Mouse (Mus musculus) MN1 (cell line): ENCODE results near the gene Gm45623.

Source experiments
- DNase-seq: peaks from one replicate; pipeline ENCODE4 v3.0.0-alpha.2; 2016; ENCODE audit warnings: low spot score

The Gm45623 gene

DNA sequence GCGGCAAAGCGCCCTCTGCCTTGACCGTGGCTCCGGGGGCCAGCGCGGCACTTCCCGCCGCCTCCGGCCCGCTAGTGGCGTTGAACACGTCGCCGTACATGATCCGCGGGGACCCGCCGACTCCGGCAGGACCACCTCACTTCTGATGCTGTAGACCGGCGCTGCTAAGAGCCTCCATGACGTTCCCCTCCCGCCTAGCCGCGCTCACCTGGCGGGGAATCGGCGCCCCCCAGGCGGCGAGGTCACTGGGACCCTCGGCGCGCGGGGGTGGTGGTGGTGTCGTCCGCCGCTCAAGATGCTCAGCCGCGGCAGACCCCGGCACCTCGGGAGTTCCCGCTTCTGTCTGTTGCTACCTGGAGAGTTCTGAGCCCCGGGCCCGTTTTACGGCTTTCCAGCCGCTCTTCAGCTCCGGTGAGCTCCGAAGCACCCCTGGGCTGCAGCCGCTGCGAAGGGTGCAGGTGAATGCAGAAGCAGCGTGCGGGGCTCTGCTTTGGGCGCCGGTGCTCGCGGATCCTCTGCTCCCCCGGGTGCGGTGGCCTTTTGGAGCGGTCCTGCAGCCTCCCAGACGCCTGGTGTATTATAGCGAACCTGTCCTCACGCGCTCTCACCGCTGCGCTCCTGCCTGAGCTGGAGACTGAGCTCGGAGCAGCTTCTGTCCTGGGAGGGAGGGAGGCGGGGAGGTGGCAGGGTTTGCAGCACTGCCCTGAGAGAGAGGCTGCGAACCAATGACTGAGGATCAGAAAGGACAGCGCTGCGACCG, at the start of gene Gm45623:
TSS of gene Gm45623 (minus strand) at position 636 of the 760 bp plus-strand sequence.
- no peak for DNase-seq

- no peak for DNase-seq
These were observed 43.8 kb upstream of the Gm45623 start for GRCm38 (mm10) chr13:56797459-56797858.

DNA sequence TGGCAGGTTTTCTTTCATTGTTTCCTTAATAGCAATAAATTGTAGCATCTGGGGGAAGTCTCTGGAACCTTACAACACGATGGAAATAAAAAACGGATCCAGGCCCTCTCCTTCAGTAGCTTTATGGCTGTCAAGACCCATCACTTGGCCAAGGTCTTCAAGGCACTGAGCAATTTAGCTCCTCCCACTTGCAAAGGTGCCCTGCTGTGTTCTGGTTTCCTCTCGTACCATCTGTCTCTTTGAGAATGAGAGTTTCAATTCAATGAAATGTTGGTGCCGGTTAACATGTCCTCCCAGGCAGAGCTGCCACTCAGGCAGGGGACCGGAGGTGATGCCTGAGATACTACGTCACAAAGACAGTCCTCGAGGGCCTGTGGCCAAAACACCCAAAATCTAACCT, 41.9 kb upstream of the Gm45623 start:
- DNase-seq = no peak

- DNase-seq = no peak
These were observed 40.8 kb upstream of the Gm45623 start for GRCm38 (mm10) chr13:56794441-56794840.

DNA sequence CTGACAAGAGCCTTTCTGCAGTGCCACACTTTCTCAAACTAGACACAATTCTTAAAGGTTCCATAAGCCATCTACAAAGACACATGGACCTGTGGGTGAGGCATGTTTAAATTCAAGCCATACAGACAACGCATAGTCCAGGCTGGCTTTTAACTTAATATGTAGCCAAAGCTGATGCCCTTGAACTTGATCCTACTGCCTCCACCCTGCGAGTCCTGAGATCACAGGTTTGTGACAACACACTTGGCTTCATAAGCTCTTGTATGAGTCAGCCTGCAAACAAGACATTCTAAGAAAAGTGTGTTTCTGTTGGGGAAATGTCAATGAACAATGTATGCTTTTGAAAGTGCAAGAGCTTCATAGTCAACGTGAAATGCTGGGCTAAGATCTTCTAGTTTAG, 39.2 kb upstream of the Gm45623 start:
- DNase-seq = no peak

DNA sequence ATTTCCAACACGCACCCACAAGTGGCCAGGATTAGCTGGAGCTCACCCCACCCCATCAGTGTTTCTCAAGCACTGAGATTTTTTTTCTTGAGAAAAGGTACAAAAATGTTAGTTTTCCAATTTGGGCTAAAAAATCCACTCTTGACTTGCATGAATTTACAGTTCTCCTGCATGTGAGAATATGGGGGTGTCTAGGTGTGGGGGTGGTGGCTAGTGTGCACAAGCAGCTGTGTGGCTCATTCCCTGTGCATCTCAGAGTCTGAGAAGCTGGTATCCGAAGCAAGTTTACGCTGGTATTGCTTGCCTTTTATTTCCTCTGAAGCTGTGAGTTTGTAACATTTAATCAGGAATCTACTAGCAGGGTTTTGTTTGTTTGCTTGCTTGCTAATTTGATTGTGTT, 37.1 kb upstream of the Gm45623 start:
- DNase-seq = no peak

DNA sequence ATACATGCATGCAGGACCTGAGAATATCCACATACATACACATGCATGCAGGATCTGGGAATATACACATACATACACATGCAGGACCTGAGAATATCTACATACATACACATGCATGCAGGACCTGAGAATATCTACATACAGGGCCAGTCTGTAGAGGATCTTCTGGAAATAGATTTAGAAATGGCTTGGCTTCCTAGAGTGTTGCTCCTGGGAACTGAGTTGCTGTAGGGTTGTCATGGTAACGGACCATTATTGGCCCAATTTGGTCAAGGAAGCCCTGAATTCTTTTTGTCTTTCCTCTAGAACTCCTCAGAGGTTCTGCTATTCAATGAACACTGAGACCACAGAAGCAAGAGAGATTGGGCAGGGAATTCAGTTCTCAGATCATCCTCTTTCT, 29.0 kb upstream of the Gm45623 start:
- DNase-seq = no peak

- no peak for DNase-seq
These were observed 28.1 kb upstream of the Gm45623 start for GRCm38 (mm10) chr13:56781697-56782096.

DNA sequence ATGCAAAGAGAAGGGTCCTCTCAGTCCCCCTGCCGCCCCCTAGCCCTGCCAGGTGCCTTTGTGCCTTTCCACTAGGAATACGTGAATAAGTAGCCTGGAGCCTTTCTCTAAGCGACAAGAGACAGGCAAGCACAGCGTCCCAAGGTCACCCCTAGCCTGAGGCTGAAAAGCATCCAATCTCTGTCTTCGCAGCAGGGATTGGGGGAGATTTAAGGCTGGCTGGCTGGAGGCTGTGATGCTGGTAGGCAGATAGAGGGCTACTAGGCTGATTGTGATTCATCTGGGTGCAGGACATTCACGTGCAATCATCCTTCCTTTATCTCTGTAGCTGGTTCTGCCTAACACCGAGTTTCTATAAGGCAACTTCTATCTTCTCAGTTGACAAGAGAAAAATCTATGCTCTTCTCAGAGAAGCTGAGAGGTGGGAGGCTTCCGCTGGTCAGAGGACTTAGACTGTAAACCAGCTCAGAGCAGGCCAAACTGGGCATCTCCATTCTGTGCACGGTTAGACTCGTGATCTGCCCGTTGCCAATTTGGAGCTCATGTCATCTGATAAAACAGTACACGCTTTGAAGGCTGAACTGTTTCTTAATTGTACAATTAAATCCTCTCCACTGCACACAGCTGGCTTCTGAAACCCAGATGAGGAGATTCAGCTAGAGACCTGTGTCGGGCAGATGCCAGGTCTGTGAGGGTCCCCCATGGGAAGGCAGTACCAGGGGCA, 27.3 kb upstream of the Gm45623 start:
- DNase-seq = peak; percentile 55

DNA sequence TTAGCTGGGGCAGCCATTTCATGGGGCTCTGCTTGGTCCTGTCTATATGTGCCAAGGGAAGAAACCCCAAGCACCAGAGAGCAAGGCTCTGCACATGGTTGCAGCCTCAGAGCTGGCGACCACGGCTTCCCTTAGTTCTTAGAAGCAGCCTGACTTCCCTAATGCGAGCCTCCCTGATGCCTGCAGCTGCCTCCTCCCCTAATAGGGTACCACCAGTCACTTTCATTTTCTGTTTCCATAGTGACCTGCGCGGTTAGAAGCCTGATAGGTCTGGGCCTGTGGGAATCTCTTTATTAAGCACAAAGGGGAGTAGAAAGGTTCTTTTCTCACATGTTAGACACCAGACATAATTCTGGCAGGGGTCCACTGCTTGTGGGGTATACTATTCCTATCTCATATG, 20.7 kb upstream of the Gm45623 start:
- peak; percentile 53 for DNase-seq

GRCm38 (mm10) chr13:56773262-56773870, 19.7 kb upstream of the Gm45623 start:
- DNase-seq = no peak

DNA sequence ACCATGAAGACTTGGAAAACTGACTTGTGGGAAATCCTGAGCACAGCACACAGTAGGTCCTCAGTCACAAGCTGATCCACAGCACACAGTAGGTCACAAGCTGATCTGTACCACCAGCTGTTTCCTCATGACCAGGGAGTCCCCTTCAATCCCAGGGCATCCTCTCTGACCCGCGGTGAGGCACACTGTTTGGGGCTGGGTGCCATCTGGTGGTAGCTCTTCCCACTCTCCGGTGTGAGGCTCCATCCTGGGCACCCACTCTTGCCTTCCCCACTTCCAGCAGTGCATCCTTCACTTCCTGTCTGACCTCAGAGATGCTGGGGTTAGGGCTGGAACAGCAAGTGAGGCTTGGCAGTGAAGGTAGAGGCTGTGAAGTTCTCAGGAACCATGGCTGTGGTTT, 19.0 kb upstream of the Gm45623 start:
- no peak for DNase-seq

- DNase-seq = no peak
These were observed 17.2 kb upstream of the Gm45623 start for GRCm38 (mm10) chr13:56770786-56771185.

GRCm38 (mm10) chr13:56770136-56770578, 16.5 kb upstream of the Gm45623 start:
- DNase-seq = no peak

GRCm38 (mm10) chr13:56769431-56769830, 15.8 kb upstream of the Gm45623 start:
- DNase-seq = no peak

GRCm38 (mm10) chr13:56766211-56766610, 12.6 kb upstream of the Gm45623 start:
- DNase-seq = peak; percentile 23

DNA sequence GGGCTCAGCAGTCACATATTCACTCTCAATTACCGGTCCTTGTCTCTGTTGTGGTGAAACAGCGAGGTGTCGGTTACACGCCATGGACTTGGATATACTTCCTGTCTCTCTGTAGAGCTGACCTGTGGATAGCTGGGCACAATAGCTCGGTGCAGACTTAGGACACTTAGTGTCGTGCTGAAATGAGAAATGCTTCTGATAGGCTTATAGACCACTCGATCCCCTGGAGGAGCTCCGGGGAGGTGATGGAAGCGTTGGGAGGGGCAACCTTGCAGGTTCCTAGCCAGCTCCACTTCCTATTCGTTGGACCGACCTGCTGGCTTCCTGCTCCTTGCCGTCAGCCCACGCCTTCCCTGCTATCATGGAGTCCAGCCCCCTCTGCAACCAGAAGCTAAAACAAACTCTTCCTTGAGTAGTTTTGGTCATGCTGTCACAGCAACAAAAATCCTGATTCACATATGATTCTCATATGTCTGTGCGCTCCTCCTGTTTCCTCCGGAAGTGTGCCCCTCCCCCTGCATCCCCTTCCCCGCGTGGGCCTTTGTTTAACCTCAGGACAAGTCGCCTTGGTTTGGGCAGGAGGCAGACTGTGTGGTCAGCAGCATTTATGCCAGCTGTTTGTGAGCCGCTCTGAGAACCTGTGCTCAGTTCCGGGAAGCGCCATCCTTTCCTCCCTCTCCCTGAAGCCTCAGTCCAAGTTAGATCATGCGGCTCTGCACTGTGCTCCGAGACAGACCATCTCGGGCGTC, 11.8 kb upstream of the Gm45623 start:
- DNase-seq = peak; percentile 34

DNA sequence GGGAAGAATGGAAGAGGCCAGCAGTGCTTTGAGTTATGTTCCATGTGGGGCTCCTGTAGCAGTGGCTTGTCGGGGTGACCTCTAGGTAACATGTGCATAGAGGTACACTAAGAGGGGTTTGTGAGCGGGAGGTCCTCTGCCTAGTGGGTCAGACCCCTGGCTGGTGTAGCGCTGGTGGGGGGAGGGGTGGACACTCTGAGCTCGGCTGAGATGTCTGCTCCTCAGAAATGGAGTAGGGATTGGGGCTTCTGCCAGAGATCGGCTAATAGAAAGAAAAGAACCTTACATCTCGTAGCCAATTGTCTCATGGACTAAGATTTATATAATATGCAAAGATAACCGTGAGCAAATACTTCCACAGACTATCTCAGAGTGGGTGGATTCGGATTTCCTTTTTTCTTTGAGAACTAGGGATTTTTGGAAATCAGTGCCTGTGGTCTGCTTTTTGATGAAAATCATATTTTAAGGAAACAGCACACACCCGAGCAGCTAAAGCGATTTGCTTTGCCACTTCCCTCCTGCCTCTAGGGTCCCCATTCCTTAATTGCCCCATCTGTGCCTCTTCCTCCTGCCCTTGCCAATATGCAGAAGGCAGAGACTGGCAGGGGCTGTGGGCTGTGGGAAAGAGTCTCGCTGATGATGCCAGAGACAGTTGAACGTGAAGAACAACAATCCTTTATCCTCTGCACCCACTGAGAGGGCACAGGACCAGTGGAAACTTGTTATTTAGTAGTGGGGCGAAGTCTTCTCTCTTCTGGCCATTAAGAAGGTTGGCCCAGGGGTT, 9.0 kb upstream of the Gm45623 start:
- no peak for DNase-seq

DNA sequence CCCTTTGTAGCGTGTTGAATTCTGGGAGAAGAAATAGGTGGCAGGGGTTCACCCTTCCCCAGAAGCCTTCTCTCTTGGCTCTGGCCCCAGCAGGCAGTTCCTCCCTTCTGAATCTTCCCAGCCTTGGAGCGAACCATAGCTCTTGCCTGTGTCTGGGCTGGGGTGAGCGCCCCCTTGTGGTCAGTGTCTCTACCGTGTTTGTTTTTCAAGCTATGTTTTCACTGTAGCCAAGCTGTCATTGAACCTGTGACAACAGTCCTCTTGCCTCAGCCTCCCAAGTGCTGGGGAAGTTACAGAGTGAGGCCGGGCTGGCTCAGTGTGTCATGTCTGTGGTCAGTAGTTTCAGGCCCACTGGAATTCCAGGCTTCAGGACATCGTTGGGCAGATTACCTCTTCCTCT, 4.9 kb upstream of the Gm45623 start:
- peak; percentile 45 for DNase-seq

GRCm38 (mm10) chr13:56757201-56757600, 3.6 kb upstream of the Gm45623 start:
- no peak for DNase-seq

- peak; percentile 83 for DNase-seq
These were observed 2.2 kb upstream of the Gm45623 start for GRCm38 (mm10) chr13:56755871-56756270.
